Mouse (Mus musculus) c-Kit-positive CD71-negative TER-119-negative erythroid progenitor cells, embryonic 14.5 days (primary cell): ENCODE measurements around the gene Prrg2.
"Not testable (repeated sequence)": the region's sequence is repeated elsewhere in the genome, so short reads cannot be mapped to it uniquely, and the experiment has no call there.

Source experiments
- DNase-seq: peaks from one replicate; pipeline ENCODE4 v3.0.0-alpha.2; 2013; ENCODE audit warnings: low read depth

Gene Prrg2

GRCm38 (mm10) chr7:45030857-45031256, 31.6 kb downstream of the Prrg2 start:
- DNase-seq = no peak

GRCm38 (mm10) chr7:45029995-45030394, 32.5 kb downstream of the Prrg2 start:
- no peak for DNase-seq

GRCm38 (mm10) chr7:45028351-45028750, 34.1 kb downstream of the Prrg2 start:
- DNase-seq = no peak

DNA sequence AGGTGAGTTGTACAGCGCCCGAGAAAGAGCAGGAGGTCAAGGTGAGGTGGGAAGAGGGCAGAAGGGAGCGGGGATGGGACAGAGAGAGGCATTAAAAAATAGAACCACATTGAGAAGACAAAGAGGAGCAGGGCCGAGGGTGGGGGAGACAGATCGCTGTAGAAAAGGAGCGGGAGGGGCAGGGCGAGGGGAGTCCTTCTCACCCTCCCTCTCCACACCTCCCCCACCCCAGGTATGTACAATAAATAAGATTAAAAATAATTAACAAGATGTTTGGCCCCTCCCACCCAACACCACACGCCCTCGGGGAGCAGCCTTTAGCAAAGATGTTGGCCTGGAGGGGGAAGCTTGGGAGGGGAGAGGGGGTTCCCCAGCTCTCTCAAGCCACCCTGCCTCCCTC, 34.7 kb downstream of the Prrg2 start:
- no peak for DNase-seq

DNA sequence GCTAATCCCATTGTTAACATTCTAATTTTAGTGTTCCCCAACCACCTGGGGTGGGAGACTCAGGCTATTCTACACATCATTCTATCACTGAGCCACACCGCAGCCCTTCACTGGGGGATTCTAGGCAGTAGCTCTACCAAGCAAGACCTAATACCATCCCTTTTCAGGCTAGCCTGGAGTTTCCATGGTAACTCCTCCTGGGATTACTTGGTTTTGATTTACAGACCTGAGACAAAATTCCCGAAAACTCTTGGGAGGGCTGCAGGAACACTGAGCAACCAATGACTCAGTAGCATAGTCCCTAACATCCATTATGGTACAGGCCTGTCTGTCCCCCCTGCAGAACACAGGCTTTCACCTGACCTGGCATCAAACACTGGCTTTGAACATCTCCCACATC, 36.2 kb downstream of the Prrg2 start:
- DNase-seq = no peak

- DNase-seq = no peak
Observed at GRCm38 (mm10) chr7:45025601-45026220, 36.8 kb downstream of the Prrg2 start.

DNA sequence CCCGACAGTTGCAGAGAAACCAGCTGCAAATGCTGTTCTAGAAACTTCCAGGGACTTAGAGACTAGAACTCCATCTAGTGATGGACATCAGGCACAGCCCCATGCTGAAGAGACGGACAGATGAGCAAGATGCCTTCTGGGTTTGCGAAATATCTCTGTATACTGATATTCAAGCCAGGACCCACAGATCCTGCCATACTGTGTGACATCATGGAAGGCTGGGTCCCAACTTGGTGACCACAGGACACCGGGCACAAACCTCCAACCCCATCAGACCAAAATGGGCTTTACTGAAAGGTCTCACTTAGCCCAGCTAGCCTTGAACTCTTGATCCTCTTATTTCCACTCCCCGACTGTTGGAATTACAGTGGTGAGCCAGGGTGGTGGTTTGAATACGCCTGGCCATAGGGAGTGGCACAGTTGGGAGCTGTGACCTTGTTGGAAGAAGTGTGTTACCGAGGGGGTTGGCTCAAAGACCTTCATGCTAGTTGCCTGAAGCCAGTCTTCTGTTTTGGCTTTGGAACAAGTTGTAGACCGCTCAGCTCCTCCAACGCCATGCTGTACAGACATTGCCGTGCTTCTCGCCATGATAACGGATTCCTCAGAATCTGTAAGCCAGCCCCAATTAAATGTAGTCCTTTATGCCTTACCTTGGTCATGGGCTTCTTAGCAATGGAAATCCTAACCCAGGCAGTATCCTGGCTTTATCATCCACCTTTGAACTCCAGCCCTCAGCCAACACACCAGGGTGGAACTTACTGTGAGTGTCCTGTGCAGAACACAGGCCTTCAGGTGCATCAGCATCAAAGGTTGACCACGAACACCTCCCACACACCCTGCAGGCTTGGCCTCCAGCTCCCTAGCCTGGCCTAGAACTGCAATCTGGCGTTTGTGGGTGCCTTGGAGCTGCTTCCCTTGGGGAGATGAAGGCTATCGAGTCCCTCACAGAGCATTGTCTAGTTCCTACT, 37.9 kb downstream of the Prrg2 start:
- DNase-seq = no peak

- not testable (repeated sequence) for DNase-seq
Observed at GRCm38 (mm10) chr7:45023711-45024110, 38.8 kb downstream of the Prrg2 start.

GRCm38 (mm10) chr7:45020225-45020624, 42.3 kb downstream of the Prrg2 start:
- DNase-seq = no peak

DNA sequence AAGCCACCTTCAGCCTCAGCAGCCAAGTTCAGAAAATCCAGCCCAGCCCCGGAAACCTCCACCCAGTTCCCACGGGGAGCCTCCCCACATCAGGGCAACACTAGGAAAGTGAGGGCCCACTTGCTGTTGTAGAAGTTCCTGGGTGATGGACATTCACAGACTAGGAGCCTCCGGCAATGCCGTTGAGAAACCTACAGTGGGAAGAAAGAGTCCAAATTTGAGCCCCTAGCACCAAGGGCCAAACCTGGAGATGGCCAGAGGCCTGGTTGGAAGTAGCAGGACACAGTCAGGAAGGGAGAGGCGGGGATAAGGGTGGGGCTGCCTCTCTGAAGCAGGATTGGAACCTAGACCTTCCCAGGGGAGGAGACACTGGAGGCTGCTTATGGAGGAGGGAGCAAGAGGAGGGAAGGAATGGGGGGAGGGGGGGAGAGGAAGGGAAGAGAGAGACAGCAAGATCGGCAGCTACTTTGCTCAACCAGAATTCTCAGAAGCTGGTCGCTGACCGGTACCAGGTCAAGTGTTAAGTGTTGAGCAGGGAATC, 43.4 kb downstream of the Prrg2 start:
- no peak for DNase-seq

DNA sequence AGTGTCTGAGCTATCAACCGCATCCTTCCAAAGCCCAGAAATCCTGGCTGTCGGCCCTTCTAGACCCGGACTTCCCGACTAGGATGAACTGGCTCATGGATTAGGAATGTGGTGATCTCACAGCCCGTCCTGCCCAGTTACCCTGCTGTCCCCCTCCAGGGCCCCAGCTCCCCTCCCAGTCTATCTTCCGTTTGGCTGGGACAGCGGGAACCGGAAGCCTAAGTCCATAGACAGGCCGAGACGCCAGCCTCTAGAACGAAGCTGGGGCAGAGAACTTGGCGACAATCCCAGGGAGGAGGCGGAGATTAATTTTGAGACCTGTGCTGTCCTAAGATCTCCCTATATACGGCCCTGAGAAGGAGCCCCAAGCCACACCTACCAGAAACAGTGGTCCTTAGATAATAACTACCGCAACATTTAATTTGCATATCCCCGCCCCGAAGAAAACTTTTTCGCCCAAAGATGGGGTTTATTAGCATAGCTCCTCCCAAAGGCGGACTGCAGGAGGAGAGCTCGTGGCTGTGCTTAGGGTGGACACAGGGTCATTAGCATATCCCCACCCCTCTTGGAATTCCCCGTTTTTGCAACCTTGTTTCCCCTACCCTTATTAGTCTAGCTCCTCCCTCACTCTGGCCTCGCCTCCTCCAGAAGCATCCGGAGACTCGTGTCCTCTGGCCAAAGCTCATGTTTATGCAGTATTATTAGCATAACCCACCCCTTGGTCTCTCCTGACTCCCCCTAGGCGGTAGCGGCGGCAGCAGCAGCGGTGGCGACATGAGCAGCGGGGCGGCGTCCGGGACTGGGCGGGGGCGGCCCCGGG, 45.0 kb downstream of the Prrg2 start, which contains the start of gene Rras:
Rras (plus strand) TSS at position 720 of the 820 bp plus-strand sequence.
- DNase-seq = peak; percentile 99

DNA sequence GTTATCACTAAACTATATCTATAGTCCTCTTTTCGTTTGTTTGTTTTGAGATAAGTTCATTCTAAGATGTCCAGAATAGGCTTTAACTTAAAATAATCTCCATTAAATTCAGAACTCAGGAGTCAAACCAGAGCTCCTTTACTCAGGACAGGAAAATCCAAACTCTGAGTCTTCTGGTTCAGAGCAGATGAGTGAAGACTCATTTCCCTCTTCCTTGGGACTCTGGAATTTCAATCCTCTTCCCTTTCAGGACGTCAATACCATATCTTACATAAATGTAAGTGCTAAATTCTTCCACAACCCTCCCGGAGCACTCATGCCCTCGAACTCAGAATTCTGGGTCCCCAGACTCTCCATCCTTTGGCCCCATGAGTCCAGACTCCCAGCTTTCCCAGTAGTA, 45.7 kb downstream of the Prrg2 start:
- DNase-seq = no peak

- peak; percentile 97 for DNase-seq
Observed at GRCm38 (mm10) chr7:45015957-45016612, 46.4 kb downstream of the Prrg2 start, which contains the start of gene Scaf1. TSS of gene Scaf1 (minus strand) at chr7:45016363.

- DNase-seq = no peak
Observed at GRCm38 (mm10) chr7:45015344-45015956, 47.0 kb downstream of the Prrg2 start.

DNA sequence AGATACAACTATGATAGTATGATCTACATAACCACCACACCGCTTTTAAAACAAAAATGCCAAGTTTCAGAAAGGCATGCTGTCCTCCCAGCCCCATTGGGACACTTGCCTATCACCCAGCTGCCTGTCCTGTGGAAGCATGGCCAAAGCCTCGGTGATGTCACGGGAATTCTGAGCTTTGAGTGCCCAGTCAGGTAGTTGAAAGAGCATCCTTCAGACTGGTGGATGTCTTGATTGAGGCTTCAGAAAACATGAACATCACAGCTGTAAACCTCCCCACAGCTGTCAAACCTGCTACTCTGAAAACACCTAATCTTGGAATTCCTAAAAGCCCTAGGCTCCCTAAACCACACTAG, 48.4 kb downstream of the Prrg2 start:
- DNase-seq = no peak

- no peak for DNase-seq
Observed at GRCm38 (mm10) chr7:45013366-45014095, 48.9 kb downstream of the Prrg2 start.

- DNase-seq = no peak
Observed at GRCm38 (mm10) chr7:45012824-45013223, 49.7 kb downstream of the Prrg2 start.

DNA sequence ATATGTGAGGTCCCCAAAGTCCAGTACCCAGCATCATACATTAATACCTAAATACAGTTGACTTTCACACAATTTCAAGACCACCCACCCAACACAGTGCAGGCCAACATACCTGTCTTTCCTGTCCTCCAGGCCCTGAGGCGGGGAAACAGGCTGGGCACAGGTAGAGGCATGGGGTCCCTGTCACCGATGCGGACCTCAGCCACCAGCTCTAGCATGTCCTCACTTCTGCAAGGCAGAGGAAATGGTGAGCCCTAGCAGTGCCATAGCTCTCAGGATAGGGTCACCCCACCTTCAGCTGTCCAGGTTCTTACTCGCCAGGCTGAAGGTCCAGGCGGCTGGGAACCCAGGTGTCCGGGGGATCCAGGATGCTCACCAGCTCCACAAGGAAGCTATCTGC, 50.5 kb downstream of the Prrg2 start:
- no peak for DNase-seq

- no peak for DNase-seq
Observed at GRCm38 (mm10) chr7:45008411-45008810, 54.1 kb downstream of the Prrg2 start.

- DNase-seq = no peak
Observed at GRCm38 (mm10) chr7:45007846-45008245, 54.6 kb downstream of the Prrg2 start.
